Mouse (Mus musculus) ES-CJ7 (cell line): ENCODE data around the gene Gm17019.
"Not testable (repeated sequence)": the region's sequence is repeated elsewhere in the genome, so short reads cannot be mapped to it uniquely, and the experiment has no call there.

ENCODE experiments used
- DNase-seq: peaks from one replicate; pipeline ENCODE4 v3.0.0; 2011; ENCODE audit warnings: low read depth, low spot score

The Gm17019 gene

DNA sequence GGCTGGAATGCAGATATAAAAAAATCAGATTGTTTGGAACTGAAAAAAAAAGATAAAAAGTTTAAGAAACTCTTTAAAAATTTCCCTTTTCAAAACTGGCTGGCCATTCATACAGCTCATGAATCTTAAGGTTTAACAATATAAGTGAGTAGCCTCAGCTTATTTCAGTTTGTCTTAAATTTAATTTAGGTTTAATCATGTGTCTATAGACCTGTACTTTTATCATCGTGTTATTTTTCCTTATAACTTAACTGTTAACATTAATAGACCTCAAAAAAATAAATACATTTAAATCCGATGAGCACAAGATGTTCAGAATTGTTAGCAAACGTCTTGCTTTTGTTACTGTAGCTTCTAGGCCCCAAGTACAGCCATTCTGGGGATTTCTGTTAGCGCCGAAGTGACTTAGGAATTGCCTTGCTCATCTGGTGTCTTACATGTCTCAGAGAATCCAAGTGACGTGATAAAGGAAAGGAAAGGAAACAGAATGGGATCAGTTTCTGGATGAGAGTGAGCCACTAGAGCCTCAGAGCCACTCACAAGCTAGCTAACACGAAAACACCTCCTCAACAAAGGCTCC lies 36.0 kb downstream of the Gm17019 start:
- DNase-seq: not testable (repeated sequence)

DNA sequence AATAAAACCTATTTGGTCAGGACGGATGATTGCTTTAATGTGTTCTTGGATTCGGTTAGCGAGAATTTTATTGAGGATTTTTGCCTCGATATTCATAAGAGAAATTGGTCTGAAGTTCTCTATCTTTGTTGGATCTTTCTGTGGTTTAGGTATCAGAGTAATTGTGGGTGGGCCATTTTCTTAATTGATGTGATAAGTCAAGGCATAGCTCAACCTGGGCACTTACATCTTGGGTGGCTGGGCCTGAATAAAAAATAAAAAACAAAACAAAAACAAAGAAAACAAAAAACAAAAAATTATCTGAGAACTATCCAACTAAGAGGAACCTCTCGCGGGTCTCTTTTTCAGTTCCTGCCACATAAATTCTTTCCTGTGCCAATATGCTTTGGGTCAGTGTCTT lies 38.7 kb downstream of the Gm17019 start:
- DNase-seq: not testable (repeated sequence)

DNA sequence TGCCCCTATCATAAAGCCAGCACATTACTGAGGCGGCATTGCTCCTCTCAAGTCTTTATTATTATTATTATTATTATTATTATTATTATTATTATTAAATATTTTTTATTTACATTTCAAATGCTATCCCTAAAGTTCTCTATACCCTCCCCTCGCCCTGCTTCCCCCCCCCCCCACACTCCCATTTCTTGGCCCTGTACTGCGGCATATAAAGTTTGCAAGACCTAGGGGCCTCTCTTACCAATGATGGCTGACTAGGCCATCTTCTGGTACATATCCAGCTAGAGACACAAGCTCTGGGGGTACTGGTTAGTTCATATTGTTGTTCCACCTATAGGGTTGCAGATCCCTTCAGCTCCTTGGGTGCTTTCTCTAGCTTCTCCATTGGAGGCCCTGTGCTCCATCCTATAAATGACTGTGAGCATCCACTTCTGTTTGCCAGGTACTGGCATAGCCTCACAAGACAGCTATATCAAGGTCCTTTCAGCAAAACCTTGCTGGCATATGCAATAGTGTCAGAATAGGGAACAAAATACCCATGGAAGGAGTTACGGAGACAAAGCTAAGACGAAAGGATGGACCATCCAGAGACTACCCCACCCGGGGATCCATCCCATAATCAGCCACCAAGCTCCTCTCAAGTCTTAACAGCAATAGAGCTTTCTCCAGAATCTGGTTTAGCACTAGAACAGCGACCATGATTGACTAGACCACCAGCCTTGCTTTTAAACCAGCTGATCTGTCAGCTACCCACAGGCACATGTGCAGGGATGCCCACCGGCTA lies 42.2 kb downstream of the Gm17019 start:
- DNase-seq: not testable (repeated sequence)

GRCm38 (mm10) chr5:14986649-14987387 lies 46.0 kb downstream of the Gm17019 start:
- not testable (repeated sequence) for DNase-seq
